Mouse (Mus musculus) gastrocnemius, postnatal 4 days (tissue): Measurements from ENCODE around the gene Wt1. TPM values are rescaled to one million over a fixed set of nuclear protein-coding genes. Genes with fewer than 3 reads are reported as not detected.

Source experiments
- DNase-seq, 2 experiments: peaks; one replicate each; pipeline ENCODE4 v3.0.0; 2021 to 2022; ENCODE audit warnings: low spot score in 2 of 2, mixed read lengths in 2 of 2
- total RNA-seq, 2 experiments: library from RNA; stranded (reverse); gene quantifications; 2 replicates each; pipeline ENCODE4 v1.2.3; 2021

Gene Wt1
- total RNA-seq, 2 experiments from 2014 or later: 0.07 to 0.29 TPM

DNA sequence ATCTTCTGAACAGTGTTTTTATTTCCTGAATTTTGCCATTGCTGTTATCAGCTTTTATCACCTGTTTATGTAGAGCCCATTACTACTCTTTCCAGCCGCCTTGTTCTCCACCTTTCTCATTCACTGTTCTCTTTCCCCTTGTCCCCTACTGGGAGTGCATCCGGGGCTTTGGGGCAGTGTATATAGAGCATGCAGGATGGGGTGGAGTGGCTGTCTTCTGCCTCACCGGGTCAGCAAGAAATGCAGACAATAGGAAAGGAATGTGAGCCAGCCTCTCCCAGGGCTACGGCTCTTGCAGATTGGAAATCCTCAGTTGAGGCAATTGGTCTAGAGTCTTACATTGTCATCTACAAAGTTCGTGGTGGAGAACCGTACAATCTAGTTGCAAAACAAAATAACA lies 56.2 kb downstream of the Wt1 start:
- no peak for DNase-seq

DNA sequence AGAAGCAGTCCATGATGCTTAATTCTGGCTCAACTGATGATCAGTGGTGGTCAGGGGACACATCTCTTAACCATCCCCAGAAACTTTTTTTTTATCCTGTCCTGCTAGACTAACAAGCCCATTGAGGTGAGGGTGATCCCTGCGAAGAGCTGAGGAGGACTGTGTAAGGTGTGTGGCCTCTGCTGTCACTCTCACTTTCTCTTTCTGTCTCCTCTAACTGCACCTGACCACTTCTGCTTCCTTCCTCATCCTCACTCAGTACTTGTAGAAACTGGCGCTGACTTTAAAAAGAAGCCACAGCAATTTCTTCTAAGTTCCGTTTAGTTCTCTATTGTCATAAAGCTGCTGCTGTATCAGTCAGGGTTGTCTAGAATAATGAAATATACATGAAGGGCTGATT lies 58.8 kb downstream of the Wt1 start:
- DNase-seq: no peak

DNA sequence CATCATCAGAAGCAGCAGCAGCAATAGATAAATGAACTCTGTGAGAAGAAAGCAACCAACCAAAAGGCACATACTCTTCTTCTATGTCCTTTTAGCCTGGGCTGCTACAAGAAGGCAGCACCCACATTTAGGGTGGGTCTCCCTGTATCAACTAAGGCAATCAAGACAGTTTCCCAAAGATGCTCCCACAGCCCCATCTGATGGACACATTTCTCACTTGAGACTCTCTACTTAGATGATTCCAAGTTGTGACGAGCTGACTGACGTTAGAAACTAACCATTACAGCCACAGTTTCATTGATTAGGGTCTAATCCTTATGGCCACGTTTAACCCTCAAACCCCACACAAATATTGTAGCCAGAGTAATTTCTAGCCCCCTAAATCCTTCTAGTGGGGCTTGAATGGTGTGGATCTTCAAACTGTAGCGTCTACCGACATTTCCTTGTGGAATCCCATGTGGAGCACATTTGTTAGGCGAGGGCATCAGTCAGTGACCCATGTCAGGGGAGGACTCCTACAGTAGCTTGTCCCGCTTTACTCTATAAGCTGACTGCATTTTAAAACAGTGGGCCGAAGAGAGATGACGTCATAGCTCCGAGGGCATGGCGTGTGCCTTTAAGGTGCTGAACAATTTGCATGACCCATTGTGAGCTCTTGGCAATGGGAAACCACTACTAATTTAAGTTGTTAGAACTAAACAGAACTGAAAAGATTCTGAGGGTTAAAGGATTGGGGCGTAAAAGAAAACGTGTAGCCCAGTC lies 59.6 kb downstream of the Wt1 start:
- no peak for DNase-seq

DNA sequence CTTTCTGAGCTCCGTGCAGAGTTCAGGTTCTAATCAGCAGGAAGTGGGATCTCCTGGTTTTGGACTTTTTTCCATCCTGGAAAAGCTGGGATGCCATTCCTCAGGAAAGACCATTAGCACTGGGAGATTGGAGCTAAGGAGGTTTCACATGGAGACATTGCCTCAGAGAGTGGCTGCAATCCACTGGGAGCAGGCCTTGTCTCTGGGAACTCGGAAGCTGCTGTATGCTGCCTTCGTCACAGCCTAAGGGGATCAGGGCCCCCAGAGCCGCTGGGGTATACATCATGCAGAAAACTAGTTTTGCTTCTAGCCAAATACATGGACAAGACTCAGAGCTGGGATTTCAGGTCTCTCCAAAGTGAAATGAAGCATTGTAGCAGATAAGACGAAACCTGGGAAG lies 60.3 kb downstream of the Wt1 start:
- DNase-seq: no peak

DNA sequence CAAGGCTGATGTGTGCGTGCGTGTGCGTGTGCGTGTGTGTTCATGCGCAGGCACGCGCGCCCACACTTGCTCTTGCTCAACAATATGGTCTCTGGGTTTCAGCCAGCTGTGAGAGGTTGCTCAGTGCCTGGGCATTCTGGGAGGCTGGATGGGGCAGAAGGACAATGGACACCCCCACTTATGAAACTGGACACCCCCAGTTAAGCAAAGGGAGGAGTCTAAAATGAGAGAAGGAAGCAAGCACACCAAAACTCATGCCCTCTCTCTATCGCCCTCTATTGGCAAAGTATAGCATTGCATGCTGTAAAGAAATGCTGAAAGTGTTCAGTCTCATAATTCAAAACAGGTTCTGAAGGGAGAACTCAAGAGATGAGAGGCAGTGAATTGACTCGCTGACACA lies 61.9 kb downstream of the Wt1 start:
- DNase-seq: no peak

DNA sequence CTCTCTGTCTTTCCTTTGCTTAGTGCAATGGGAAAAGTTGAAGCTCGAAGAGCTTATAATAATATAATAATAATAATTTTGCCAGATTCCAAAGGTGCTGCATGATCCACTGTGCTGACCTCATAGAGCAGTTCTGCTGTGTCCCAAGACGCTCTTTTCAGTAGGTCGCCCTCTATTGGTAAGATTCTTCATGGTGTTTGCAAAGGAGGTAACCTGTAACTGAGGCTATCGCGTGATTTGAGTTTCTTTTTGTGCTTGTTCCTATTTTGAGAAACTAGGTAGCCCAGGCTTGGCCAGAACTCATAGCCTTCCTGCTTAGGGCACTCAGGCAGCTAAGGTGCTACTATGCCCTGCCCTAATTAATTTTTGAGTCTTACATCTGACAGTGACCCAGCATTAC lies 63.0 kb downstream of the Wt1 start:
- DNase-seq: no peak

DNA sequence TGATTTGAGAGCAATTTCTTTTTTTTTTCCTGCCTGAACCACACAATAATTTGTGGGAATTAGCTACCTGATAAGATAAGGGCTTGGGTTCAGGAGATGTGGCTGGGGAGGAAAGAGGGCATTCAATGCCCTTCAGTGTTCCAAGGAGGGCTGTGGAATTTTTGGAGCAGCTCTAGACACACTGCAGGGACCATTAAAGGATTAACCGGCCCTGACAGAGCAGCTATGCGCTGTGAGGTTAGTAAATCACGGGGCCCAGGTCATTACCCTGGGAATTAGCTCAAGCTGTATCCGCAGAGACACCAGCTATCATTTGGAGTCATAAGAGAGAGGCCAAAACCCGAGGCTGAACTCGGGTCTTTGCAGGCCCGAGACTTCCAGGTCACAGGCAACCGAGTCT lies 73.8 kb downstream of the Wt1 start:
- DNase-seq: no peak

DNA sequence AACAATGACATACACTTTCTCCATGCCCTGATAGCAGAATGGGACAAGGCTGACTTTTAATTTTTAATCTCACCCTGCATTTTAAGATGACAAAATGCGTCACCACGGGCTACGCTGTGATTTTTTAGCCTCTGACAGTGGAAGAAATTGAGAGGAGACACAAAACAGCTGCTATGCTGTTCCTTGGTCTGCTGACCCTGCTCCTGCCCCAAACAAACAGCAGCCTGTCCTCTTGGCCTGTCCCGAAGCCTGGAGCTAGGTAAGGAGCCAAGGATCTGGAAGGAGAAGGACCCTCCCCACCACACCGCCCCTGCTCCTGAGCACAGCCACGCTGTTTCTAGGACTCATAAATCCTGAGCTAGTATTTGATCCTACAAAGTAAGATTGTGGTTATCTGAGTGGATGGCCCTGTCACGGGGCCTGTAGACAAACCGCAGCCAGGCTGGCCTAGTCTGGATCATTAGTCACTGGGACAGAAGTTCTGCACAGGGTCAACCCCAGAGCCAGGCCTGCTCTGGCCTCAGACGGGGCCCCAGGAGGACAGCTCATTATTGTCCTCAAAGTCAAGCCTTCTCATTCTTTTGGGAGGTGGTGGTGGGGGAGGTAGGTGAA lies 80.3 kb downstream of the Wt1 start:
- DNase-seq: no peak

DNA sequence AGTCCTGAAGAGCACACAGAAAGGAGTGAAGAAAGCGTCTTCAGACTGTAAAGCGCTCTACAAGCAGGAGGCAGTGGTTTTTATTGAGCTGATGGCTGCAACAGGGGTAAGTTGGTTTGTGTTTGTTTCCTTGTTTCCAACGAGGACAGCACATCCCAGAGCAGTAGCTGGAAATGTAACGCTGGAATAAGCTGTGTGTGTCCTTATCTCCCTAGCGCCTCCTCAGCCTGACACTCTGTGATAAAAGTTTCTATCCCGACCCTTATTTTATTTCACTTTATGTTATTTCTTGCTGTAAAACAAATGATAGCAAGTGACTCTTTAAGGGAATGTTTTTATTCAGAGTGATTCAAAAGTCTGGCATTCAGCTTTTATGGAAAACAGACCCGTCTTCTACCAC lies 86.5 kb downstream of the Wt1 start:
- DNase-seq: no peak

DNA sequence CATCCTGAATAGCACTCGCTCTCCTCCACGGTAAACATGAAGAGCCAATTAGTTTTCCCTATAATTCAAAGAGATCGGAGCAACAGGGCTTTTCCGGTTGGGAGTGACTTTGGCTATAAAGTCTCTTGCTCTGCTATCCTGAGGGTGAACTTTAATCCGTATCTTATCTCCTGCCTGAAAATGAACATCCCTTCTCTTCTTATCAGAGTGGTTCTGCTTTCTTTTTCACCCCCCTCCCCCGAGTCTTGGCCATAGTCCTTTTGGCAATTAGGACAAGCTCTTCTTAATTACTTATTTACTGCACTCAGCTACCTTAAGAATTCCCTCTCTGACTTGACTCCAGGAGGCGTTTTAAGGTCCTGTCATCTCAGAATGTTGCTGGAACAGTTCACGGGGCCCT lies 89.6 kb downstream of the Wt1 start:
- no peak for DNase-seq

DNA sequence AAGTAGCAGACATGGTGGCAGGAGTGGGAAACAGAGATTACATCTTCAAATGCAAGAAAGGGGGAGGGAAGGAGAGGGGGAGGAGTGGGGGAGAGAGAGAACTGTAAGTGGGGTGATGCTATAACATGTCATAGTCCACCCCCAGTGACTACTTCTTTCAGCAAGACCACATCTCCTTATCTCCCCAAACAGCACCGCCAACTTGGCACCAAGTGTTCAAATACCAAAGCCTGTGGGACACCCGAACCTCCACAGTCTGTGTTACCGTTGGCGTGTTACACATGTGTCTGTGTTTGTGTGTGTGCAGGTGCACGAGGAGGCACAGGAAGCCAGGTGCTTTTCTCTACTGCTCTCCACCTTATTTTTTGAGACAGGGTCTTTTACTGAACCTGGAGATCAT lies 92.9 kb downstream of the Wt1 start:
- DNase-seq: no peak

DNA sequence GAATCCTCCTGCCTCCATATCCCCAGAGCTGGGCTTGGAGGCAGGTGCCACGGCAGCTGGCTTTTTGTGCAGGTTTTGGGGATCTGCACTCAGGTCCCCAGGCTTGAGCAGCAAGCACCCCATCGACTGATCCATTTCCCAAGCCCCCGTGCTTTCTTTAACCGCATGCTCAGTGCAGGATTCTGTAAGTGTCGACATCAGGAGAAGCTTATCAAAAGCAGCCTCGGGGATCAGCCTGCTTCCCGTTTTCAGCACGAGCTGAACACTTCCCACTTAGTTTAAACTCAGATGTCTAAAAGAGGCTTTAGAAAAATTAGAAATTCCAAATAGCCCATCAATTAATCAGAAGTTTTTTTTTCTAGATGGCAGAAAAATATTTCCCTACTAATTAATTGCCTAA lies 93.3 kb downstream of the Wt1 start:
- no peak for DNase-seq

DNA sequence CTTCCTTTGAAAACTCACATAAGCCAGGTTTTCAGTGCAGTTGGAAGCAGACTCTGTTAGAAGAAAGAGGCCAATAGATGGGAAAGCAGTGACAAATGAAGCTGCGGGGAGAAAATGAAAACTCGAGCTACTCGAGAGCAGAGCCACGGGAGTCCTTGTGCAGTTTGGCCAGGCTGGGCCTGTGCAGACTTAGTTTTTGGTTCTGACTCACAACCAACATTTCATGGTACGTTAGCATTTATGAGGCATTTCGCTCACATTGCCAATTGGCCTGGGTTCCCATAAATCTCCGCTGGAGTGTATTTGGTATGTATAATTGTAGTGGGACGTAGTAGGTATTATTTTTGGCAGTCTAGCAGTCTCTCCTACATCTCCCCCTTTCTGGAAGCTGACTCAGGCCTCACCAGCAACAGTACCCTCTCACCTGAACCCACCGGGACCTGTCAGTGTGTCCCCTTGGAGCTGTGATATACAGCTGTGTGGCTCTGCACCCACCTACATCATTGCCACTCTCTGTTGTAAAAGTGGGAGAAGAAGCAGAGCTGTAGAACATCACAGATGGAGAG lies 94.5 kb downstream of the Wt1 start:
- peak in 1 of 2 experiments; percentile 12 for DNase-seq

Other genes with a start within 250 kb of the Wt1 start
- 100 to 1,000 TPM; 134 to 136 TPM for gene Eif3m, start 109.4 kb upstream of the Wt1 start, total RNA-seq
- not detected for gene Gm11060, start 34.5 kb upstream of the Wt1 start, total RNA-seq
- gene Them7, start 97.8 kb downstream of the Wt1 start, total RNA-seq: under 1 TPM in 1 of 2 experiments, not detected in 1; 0.39 TPM